In genomic region chr19:38082931-38083525, GRCm38 (mm10) we compare ENCODE assay signal across 26 mouse cellular contexts. TPM values are rescaled to one million over a fixed set of nuclear protein-coding genes. Genes with fewer than 3 reads are reported as not detected.
DNase-seq lines count a peak whose midpoint lies in the region; ATAC-seq and TF ChIP-seq lines count a peak whose summit lies in the region.
"Had no signal": no experiment of that assay in that cellular context is flagged by ENCODE, and none has a peak within 500 bp of the region (broad histone marks: within the 10 kb centered on the region; RNA-seq: fewer than 3 reads in every experiment).

No protein-coding gene starts in this region.

- H3K9ac ChIP-seq in intestine, postnatal 0 days (ENCODE audit: low read depth, low read length) = no peak overlapping the region
- H3K9ac ChIP-seq in stomach, embryonic 15.5 days = no peak overlapping the region
- H3K9ac ChIP-seq: embryonic facial prominence, embryonic 13.5 days; forebrain, embryonic 12.5 days; forebrain, postnatal 0 days; hindbrain, embryonic 12.5 days had no signal

- no peaks in the 10 kb centered on the region for H3K9me3 ChIP-seq in heart, embryonic 10.5 days
- no peaks in the 10 kb centered on the region for H3K9me3 ChIP-seq in intestine, postnatal 0 days (ENCODE audit: control insufficient read depth)
- H3K9me3 ChIP-seq in stomach, embryonic 15.5 days = no peaks in the 10 kb centered on the region
- H3K9me3 ChIP-seq: embryonic facial prominence, embryonic 13.5 days; forebrain, embryonic 12.5 days; G1E; hindbrain, embryonic 12.5 days had no signal

- no peak overlapping the region for H3K4me2 ChIP-seq in intestine, postnatal 0 days (replicated peaks; ENCODE audit: low read depth)
- no peak overlapping the region for H3K4me2 ChIP-seq in stomach, embryonic 15.5 days
- H3K4me2 ChIP-seq: embryonic facial prominence, embryonic 13.5 days; forebrain, embryonic 12.5 days; hindbrain, embryonic 12.5 days had no signal

- no peaks in the 10 kb centered on the region for H3K36me3 ChIP-seq in heart, embryonic 10.5 days
- no peaks in the 10 kb centered on the region for H3K36me3 ChIP-seq in intestine, postnatal 0 days (ENCODE audit: control insufficient read depth, insufficient read depth)
- no peaks in the 10 kb centered on the region for H3K36me3 ChIP-seq in stomach, embryonic 15.5 days
- H3K36me3 ChIP-seq: embryonic facial prominence, embryonic 13.5 days; forebrain, embryonic 12.5 days; G1E; hindbrain, embryonic 12.5 days had no signal

- H3K4me1 ChIP-seq in heart, embryonic 10.5 days = no peaks in the 10 kb centered on the region
- no peaks in the 10 kb centered on the region for H3K4me1 ChIP-seq in intestine, postnatal 0 days (replicated peaks; ENCODE audit: control insufficient read depth, insufficient read depth, low read length)
- H3K4me1 ChIP-seq in stomach, embryonic 15.5 days = peaks cover 12% of the 10 kb centered on the region; the same call in 1 of the 2 replicates
- H3K4me1 ChIP-seq: embryonic facial prominence, embryonic 13.5 days; forebrain, embryonic 12.5 days; hindbrain, embryonic 12.5 days had no signal

- no peaks in the 10 kb centered on the region for H3K27me3 ChIP-seq in heart, embryonic 10.5 days (ENCODE audit: insufficient read depth, poor library complexity, severe bottlenecking)
- no peaks in the 10 kb centered on the region for H3K27me3 ChIP-seq in intestine, postnatal 0 days (replicated peaks; ENCODE audit: control insufficient read depth, insufficient read depth, low read length)
- H3K27me3 ChIP-seq in stomach, embryonic 15.5 days (replicated peaks) = no peaks in the 10 kb centered on the region
- H3K27me3 ChIP-seq: embryonic facial prominence, embryonic 13.5 days; forebrain, embryonic 12.5 days; hindbrain, embryonic 12.5 days had no signal

- peak; percentile 22 for DNase-seq in heart, embryonic 10.5 days (ENCODE audit: low spot score)
- DNase-seq in heart, adult 9 months (ENCODE audit: low spot score in 2 of 2) = no peak
- no peak for DNase-seq in retina, embryonic 14.5 days (ENCODE audit: low spot score)
- DNase-seq in embryo, embryonic 9.5 days (ENCODE audit: extremely low spot score) = no peak
- no peak for DNase-seq in left cerebral cortex, adult 18-20 months (ENCODE audit: low spot score in 2 of 2)
- DNase-seq: adrenal gland, postnatal 10 days; B cell, adult 2 months; cerebellum, adult 2 months; cerebellum, postnatal 25 days; forebrain, postnatal 0 days; gastrocnemius, adult 2 months; gastrocnemius, postnatal 25 days; heart, postnatal 10 days; heart, postnatal 4 days had no signal

- no peak overlapping the region for H3K27ac ChIP-seq in heart, embryonic 10.5 days
- H3K27ac ChIP-seq in intestine, postnatal 0 days (ENCODE audit: low read depth, low read length) = no peak overlapping the region
- H3K27ac ChIP-seq in stomach, embryonic 15.5 days = peak overlapping the region; percentile 44
- H3K27ac ChIP-seq: embryonic facial prominence, embryonic 13.5 days; forebrain, embryonic 12.5 days; gastrocnemius, adult 2 months; hindbrain, embryonic 12.5 days had no signal

- TF ChIP-seq CTCF in intestine, postnatal 0 days (IDR thresholded peaks at IDR 0.05; ENCODE audit: low read depth) = no peak

- 57% methylated on average over 5 of the region's 5 CpGs for WGBS in heart, embryonic 10.5 days
- WGBS in intestine, postnatal 0 days = 15% methylated on average over 5 of the region's 5 CpGs
- 24% methylated on average over 5 of the region's 5 CpGs for WGBS in stomach, embryonic 15.5 days

- H3K4me3 ChIP-seq in heart, embryonic 10.5 days = no peak overlapping the region
- no peak overlapping the region for H3K4me3 ChIP-seq in intestine, postnatal 0 days (ENCODE audit: low read depth, low read length)
- no peak overlapping the region for H3K4me3 ChIP-seq in stomach, embryonic 15.5 days (replicated peaks)
- H3K4me3 ChIP-seq: embryonic facial prominence, embryonic 13.5 days; forebrain, embryonic 12.5 days; gastrocnemius, adult 2 months; hindbrain, embryonic 12.5 days had no signal

- peak; percentile 75 for ATAC-seq in intestine, postnatal 0 days
- peak; percentile 40 for ATAC-seq in stomach, embryonic 15.5 days (ENCODE audit: insufficient read depth, low FRiP score, low read depth)
- ATAC-seq: CD4-positive, CD25-positive, alpha-beta regulatory T cell, adult 4 months; forebrain, postnatal 0 days; hindbrain, embryonic 16.5 days had no signal

RNA-seq across cellular contexts. Expression of gene Ffar4, which starts 13.8 kb away (rescaled TPM):
- polyA plus RNA-seq in heart, embryonic 10.5 days (2016; fragmentation: Nextera tagmentation; extraction: Ambion mirVana) = 0.14 and 1.5 TPM in 2 replicates
- 4.7 and 5.3 TPM in 2 replicates for polyA plus RNA-seq in intestine, postnatal 0 days (2015; fragmentation: Nextera tagmentation; extraction: Ambion mirVana)
- 5.3 and 7.0 TPM in 2 replicates for polyA plus RNA-seq in stomach, embryonic 15.5 days (2015; fragmentation: Nextera tagmentation; extraction: Ambion mirVana)
- total RNA-seq in left cerebral cortex, adult 18-20 months (2021) = not detected
- total RNA-seq: G1E; gastrocnemius, adult 2 months; granulocyte monocyte progenitor cell, adult 5-6 weeks; heart, adult 8-10 months had no signal
- polyA plus RNA-seq: CD4-positive, CD25-positive, alpha-beta regulatory T cell, adult 4 months; cerebellum, adult 2 months; cortical plate, adult 2 months; embryonic facial prominence, embryonic 13.5 days; forebrain, embryonic 12.5 days; G1E; heart, embryonic 14.5 days; hindbrain, embryonic 12.5 days had no signal

RNA-seq across cellular contexts. Expression of gene Cep55, which starts 28.2 kb away (rescaled TPM):
- polyA plus RNA-seq in heart, embryonic 10.5 days (2016; fragmentation: Nextera tagmentation; extraction: Ambion mirVana) = 30.0 and 31.8 TPM in 2 replicates
- polyA plus RNA-seq in intestine, postnatal 0 days (2015; fragmentation: Nextera tagmentation; extraction: Ambion mirVana) = 7.1 and 8.2 TPM in 2 replicates
- 25.9 and 26.7 TPM in 2 replicates for polyA plus RNA-seq in stomach, embryonic 15.5 days (2015; fragmentation: Nextera tagmentation; extraction: Ambion mirVana)
- total RNA-seq in left cerebral cortex, adult 18-20 months (2021) = not detected
- total RNA-seq: gastrocnemius, adult 2 months had no signal

RNA-seq across cellular contexts. Expression of gene Myof, which starts 39.7 kb away (rescaled TPM):
- 4.0 and 4.6 TPM in 2 replicates for polyA plus RNA-seq in heart, embryonic 10.5 days (2016; fragmentation: Nextera tagmentation; extraction: Ambion mirVana)
- 5.9 and 6.6 TPM in 2 replicates for polyA plus RNA-seq in intestine, postnatal 0 days (2015; fragmentation: Nextera tagmentation; extraction: Ambion mirVana)
- polyA plus RNA-seq in stomach, embryonic 15.5 days (2015; fragmentation: Nextera tagmentation; extraction: Ambion mirVana) = 14.1 and 15.9 TPM in 2 replicates
- total RNA-seq in left cerebral cortex, adult 18-20 months (2021) = 1 to 10 TPM; 5.3 TPM
- polyA plus RNA-seq: G1E had no signal

RNA-seq across cellular contexts. Expression of gene Rbp4, which starts 42.1 kb away (rescaled TPM):
- 9.0 and 226 TPM in 2 replicates for polyA plus RNA-seq in heart, embryonic 10.5 days (2016; fragmentation: Nextera tagmentation; extraction: Ambion mirVana)
- polyA plus RNA-seq in intestine, postnatal 0 days (2015; fragmentation: Nextera tagmentation; extraction: Ambion mirVana) = 15.7 and 16.8 TPM in 2 replicates
- 102 and 206 TPM in 2 replicates for polyA plus RNA-seq in stomach, embryonic 15.5 days (2015; fragmentation: Nextera tagmentation; extraction: Ambion mirVana)
- 10 to 100 TPM; 20.7 to 21.3 TPM for total RNA-seq in left cerebral cortex, adult 18-20 months (2021)
- total RNA-seq: G1E; granulocyte monocyte progenitor cell, adult 5-6 weeks had no signal
- polyA plus RNA-seq: CD4-positive, CD25-positive, alpha-beta regulatory T cell, adult 4 months; G1E had no signal

RNA-seq across cellular contexts. Expression of gene Pde6c, which starts 49.6 kb away (rescaled TPM):
- 0.30 TPM in 1 of 2 replicates, not detected in the other for polyA plus RNA-seq in heart, embryonic 10.5 days (2016; fragmentation: Nextera tagmentation; extraction: Ambion mirVana)
- polyA plus RNA-seq in intestine, postnatal 0 days (2015; fragmentation: Nextera tagmentation; extraction: Ambion mirVana) = 0.25 and 0.60 TPM in 2 replicates
- polyA plus RNA-seq in stomach, embryonic 15.5 days (2015; fragmentation: Nextera tagmentation; extraction: Ambion mirVana) = 0.57 and 0.71 TPM in 2 replicates
- total RNA-seq in left cerebral cortex, adult 18-20 months (2021) = under 1 TPM; 0.12 to 0.26 TPM
- total RNA-seq: forebrain, postnatal 0 days; G1E; gastrocnemius, adult 2 months; gastrocnemius, postnatal 25 days; granulocyte monocyte progenitor cell, adult 5-6 weeks; heart, adult 8-10 months; heart, postnatal 10 days; heart, postnatal 4 days had no signal
- polyA plus RNA-seq: CD4-positive, CD25-positive, alpha-beta regulatory T cell, adult 4 months; embryonic facial prominence, embryonic 13.5 days; forebrain, embryonic 12.5 days; G1E; heart, embryonic 14.5 days had no signal
